Mouse (Mus musculus) adrenal gland, adult 2 months (tissue): Measurements from ENCODE around the gene Ovol1. TPM values are rescaled to one million over a fixed set of nuclear protein-coding genes. Genes with fewer than 3 reads are reported as not detected.

ENCODE experiments used
- DNase-seq: peaks from one replicate; pipeline ENCODE4 v3.0.0; 2021
- polyA plus RNA-seq: library from polyadenylated mRNA; depleted of rRNA; stranded (reverse); fragments of >200 nt; gene quantifications from 2 replicates; pipeline ENCODE4 v1.2.3, GENCODE M21; 2012
- total RNA-seq, 2 experiments: library from RNA; stranded (reverse); gene quantifications; 2 replicates each; pipeline ENCODE4 v1.2.3; 2021

Ovol1 gene
- total and polyA plus RNA-seq, 3 experiments, result not detected

DNA sequence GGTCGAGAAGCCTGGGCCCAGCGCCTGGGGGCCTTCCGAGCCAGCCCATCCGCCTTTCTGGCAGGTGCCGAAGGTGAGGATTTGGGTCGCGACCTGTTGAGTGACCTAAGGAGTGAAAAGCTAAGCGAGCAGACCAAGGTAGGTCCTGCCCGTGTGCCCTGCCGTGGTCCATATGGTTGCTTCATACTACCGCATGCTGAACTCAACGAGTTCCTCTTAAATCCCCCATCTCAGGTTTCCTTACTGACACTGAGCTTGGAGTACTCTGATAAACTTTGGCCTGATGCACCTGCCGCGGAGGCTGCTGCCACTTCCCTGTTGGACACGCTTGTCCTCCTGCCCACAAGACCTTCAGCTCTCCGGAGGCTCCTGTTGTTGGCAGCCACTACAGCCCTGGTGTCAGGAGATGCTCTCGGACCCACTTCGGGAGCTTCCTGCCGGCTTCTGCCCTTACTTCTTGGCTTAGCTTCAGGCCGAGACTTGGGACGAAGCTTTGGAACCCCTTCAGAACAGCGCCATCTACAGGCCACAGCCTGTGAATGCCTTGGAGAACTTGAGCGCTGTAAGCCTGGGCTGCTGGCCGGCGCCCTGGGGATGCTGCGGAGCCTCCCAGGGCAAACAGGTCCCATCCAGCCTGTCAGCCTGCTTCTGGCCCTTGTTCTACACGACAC, 8.2 kb upstream of the Ovol1 start:
- DNase-seq, result peak; percentile 86

DNA sequence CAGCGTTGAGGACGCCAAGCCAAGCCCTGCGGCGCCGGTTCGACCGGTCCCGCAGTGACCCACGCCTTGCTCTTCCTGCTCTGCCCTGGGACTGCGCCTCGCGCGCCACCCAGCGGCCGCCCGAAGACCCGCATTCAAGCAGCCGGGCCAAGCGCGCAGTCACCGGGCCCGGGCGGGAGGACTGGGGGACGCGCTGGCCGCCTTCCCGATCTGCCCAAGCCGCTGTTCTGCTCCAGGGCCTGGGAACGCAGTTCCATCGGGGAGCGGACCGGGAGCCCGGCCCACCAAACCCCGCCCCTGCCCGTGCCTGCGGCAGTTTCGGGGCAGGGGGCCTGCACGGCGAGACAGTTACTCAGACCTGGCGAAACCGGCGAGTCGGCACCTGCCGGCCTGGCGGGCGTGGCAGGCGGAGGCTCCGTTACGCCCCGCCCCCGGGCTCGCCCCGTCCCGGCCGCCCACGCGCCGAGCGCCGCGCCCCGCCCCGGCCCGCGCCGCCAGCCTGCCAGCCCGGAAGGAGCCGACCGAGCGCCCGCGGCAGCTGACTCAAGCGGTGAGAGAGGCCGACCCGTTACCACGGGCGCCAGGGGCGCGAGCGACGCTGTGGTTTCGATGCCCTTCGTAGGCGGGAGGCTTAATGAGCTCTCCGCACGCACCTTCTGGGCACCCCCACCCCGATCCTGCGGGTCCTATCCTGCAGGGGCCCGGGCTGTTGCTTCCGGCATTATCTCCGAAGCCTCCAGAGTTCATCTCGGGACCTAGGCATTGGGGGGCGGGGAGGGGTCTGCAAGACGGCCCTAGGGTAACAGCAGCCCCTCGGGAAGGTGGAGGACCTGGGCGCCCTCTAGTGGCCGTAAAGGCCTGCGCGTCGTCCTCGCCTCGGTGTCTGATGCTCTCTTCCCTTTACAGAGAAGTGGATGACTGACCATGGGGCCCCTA, 7.4 kb upstream of the Ovol1 start, which contains the start of gene Ap5b1:
TSS of gene Ap5b1 (plus strand) at position 492 of the 936 bp plus-strand sequence.
- DNase-seq, result peak; percentile 95

DNA sequence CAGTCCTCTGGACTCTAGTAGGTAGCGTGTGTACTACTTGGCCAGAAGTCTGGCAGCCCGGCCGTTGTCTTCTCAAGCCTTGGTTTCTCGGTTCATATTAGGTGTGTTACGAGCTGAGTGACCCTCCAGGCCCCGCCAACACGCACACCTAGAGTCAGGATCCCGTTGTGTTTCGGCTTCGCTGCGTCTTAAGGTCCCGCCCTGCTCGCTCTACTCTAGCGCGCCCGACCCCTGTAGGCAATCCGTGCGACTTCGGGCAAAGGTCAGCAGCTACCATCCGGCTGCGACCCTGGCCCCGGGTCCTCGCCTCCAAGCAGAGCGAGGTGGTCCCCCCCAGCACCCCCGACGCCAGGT, 6.7 kb upstream of the Ovol1 start:
- DNase-seq, result no peak

- DNase-seq, result no peak
Observed at GRCm38 (mm10) chr19:5566316-5566715, 5.9 kb upstream of the Ovol1 start.

- no peak for DNase-seq
Observed at GRCm38 (mm10) chr19:5562776-5563175, 2.3 kb upstream of the Ovol1 start.

DNA sequence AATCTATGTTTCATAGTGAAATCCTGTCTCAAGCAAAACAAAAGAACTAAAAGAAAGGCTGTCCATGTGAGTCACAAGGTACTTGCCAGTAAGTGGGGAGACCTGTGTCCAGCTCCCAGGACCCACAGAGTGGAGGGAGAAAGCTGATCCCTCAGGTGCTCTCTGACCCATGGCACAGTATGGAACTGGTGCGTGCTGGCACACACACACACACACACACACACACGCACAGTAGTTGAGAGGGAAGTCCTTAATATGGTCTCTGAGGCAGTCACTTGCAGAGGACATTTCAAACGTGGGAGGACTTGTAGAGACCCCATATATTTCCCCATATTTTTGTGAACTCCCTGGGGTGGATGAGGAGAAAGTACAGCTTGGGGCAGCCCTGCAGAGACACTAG, 1.4 kb upstream of the Ovol1 start:
- DNase-seq, result no peak

GRCm38 (mm10) chr19:5561252-5561790, 875 bp upstream of the Ovol1 start:
- DNase-seq, result no peak

DNA sequence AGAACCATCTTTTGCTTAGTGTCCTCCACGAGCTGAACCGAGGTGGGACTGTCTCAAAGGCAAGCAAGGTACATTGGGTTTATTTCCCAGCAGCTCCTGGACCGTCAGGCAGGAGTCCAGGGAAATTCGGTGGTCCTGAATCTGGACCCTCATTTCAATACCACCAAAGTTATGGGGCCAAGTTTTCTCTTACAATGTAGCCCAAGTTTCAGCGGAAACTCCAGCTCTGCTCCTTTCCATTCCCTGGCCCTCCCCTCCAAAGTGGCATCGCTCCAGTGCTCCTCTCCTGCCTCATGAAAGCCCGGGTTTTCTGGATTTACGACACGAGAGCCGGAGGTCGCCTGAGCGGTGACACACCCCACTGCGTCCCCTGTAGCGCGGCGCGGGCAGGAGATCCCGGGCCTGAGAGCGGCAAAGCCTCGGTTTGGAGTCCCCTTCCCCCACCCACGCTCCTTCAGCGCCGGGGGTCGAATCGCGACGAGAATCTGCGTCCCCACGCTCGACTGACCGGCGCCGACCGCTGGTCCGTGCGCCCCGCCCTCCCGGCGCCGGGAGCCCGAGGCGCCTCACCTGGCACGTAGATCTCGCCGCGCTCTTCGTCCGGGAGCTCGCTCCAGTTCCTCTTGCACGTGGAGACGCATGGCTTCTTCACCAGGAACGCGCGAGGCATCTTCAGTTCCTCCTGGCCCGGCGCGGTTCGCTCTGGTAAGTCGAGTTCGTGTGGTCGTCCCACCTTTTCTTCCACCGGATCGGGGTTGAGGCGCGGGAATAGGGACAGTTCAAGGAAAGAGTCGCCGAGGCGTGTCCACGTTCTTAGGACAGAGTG, 602 bp downstream of the Ovol1 start:
- DNase-seq, result no peak

DNA sequence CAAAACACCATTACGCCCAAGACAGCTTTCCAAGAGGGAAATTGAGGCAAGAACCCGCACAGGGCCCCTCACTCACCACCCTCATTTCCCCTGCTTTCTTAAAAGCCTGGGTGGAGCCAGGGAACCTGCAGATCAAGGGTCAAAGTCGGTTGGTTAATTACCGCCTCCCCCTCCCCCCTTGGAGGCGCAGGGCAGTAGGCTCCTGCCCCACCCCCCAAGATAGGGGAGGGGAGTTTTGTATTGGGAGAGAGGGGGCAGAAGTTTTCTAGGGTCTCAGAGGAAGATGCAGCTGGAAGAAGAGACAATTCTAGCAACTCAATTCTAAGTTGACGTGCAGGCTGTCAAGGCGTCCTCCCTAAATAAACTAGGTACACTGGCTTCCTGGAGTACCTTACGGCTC, 1.2 kb downstream of the Ovol1 start:
- DNase-seq, result no peak

- DNase-seq, result no peak
Observed at GRCm38 (mm10) chr19:5558770-5559169, 1.7 kb downstream of the Ovol1 start.

DNA sequence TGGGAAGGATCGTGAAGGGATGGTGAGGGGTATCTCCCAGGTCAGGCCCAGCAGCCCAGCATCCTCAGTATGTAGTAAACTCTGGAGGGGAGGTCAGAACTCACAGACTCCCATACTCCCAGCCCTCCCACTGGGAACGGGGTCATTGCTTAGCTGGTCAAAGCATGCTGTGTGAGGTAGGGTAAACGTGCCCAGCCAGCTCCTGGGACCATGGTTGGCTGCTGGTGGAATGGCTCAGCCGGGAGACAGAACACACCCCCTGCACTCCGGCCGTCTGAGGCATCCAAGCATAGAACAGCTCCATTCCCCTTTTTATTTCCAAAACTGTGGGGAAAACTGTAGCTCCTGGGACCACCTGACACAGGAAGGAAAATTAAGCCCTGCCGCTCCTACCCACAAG, 2.3 kb downstream of the Ovol1 start:
- DNase-seq, result no peak

DNA sequence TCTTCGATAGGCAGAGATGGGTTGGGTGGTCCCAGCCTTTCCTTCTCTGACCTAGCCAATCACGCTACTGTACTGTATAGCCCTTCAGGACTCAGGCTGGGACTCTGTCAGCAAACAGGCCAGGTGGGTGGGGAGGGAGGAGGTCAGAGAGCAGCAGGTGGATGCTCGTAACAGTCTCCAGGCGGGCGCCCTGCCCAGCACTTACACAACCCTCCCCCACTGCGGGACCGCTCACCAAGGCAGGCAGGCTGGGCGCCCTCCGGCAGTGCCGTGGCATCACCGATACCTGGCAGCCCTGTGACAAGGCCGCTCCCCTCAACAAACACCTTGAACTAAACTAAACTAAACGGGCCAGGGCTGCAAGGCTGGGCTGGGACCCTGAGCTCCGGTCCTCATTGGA, 6.2 kb downstream of the Ovol1 start:
- no peak for DNase-seq

- no peak for DNase-seq
Observed at GRCm38 (mm10) chr19:5553802-5554201, 6.6 kb downstream of the Ovol1 start.

DNA sequence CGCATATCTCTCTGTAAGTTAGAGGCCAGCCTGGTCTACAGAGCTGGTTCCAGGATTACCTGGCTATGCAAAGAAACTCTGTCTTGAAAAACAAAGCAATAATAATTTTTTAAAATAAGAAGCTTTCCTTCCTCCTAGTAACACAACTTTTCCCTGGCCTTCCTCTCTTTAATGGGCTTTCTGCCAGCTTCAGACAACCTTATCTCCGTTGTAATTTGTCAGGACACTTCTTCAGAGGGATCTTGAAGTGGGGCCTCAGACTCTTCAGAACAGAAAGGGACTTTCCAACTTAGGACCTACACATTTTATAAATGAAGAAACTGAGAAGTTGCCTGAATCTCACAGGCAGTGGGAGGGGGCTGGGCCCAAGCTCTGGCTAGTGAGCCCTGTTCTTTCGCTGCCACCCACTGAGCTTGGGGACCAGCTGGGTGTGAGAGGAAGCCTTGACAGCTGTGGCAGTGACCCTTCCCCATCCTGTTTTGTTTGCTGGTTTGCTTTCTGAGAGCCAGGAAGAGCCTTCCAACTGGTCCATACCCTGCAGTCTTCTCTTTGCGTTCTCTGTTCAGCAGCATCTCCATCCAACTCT, 12.9 kb downstream of the Ovol1 start:
- DNase-seq, result no peak

- DNase-seq, result no peak
Observed at GRCm38 (mm10) chr19:5544031-5544430, 16.4 kb downstream of the Ovol1 start.

- no peak for DNase-seq
Observed at GRCm38 (mm10) chr19:5543362-5543761, 17.1 kb downstream of the Ovol1 start.

GRCm38 (mm10) chr19:5538786-5539185, 21.7 kb downstream of the Ovol1 start:
- no peak for DNase-seq

DNA sequence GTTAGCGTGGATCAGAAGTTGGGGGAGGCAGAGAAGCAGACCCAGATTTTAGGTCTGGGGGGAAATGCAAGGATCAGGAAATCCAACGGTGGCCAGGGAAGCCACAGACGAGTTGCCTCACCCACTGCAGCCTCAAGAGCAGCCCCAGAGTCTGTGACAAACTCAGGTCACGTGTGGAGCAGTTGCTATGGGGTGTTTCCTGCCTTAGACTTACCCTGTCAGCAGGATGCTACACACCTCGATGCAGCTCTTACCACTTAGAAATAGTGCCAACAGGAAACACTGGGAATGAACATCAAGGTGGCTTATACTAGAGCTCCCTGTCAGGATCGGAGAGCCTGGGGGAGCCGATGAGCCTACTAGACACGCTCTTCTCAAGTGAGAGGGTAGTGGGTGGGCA, 27.9 kb downstream of the Ovol1 start:
- DNase-seq, result no peak

GRCm38 (mm10) chr19:5530138-5530524, 30.3 kb downstream of the Ovol1 start:
- no peak for DNase-seq

DNA sequence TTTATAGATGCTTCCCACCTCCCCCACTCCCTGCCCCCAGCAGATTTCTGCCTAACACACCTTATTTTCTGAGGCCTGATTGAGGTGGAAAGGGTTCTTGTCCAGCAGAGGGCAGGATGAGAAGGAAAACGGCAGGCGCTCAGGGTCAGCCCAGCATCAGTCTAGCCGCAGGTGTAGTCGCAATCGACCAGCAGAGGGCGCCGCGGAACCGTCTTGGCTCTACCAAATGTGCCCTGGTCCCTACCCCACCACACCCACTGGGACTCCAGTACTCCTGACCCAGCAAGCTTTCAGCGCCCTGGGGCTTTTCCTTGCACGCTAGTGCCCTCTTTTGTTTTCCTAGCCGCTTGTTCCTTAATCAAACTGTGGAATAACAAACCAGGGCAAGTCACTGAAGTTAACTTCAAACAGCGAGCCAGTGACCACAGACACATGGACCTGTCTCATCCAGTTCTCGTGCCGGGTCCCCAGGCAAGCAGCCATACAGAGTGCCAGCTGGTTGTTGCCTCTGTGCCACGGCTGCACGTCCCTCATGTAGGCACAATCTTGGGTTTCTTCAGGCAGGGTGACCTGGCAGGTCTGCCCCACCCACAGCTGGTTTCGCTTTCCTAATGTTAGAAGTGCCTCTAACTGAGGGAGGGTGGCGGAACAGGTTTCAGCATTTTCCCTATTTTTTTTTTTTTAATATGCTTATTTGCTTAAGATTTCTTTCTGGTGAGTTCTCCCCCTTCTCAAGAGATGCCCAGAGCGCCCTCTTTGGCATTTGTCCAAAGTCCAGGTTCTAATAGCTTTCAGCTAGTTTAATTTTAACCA, 30.9 kb downstream of the Ovol1 start:
- peak; percentile 97 for DNase-seq

DNA sequence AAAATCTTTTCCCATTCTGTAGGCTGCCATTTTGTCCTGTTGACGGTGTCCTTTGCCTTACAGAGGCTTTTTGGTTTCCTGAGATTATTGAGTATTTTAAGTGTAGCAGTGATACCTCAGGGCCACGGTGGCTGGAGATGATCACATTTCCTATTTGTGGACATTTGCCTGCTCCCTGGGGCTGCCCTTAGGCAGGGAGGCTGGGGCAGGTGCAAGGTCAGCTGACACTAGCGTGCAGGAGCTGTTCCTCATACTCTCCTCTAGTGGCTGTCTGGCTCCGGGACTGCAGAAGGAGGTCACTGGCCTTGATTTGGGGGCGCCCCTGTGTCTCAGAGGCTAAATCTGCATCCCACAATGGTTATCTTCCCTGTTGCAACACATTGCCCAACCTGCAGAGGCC, 35.2 kb downstream of the Ovol1 start:
- no peak for DNase-seq
